Mouse (Mus musculus) liver, embryonic 14.5 days (tissue): ENCODE results near the gene 3100002H09Rik.

Experiments
- CTCF ChIP-seq: IDR thresholded peaks from 2 replicates; pipeline ENCODE4 v1.5.1; 2016; ENCODE audit warnings: antibody characterized with exemption, low read depth, control low read depth
- EP300 ChIP-seq: IDR thresholded peaks from 2 replicates; pipeline ENCODE4 v1.6.1; 2016; ENCODE audit warnings: antibody characterized with exemption, low read depth

DNA sequence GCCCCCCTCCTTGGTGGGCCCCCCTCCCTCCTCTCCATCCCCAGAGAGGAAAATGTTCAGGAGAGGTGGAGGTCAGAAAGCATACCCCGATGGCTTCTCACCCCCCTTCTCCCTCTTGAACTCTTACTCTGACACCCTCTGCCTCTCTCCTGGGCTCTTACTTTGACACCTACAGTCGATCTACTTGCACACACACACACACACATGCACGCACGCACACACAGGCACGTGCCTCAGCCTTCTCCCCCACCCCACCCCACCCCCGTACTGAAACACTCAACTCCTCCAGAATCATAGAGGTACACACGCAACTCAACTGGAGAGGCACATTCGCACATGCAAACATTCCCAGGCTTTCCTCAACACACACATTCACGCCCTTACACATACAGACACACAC is 16.9 kb downstream of the 3100002H09Rik start:
- TF ChIP-seq CTCF = no peak
- no peak for TF ChIP-seq EP300
